Comparison of ENCODE assay signal across 24 mouse cellular contexts in genomic region chr12:84799086-84799485, GRCm38 (mm10).
"Had no signal": no experiment of that assay in that cellular context is flagged by ENCODE, and none has a peak within 500 bp of the region (broad histone marks: within the 10 kb centered on the region; RNA-seq: fewer than 3 reads in every experiment).

No protein-coding gene starts in this region.

- H3K27ac ChIP-seq: heart, embryonic 10.5 days; hindbrain, embryonic 10.5 days; hindbrain, embryonic 12.5 days; hindbrain, embryonic 14.5 days; hindbrain, postnatal 0 days; kidney, embryonic 15.5 days; kidney, postnatal 0 days; limb, embryonic 10.5 days; limb, embryonic 12.5 days had no signal

- DNase-seq: forebrain, postnatal 0 days; gastrocnemius, postnatal 25 days; heart, adult 18-20 months; heart, postnatal 10 days; heart, postnatal 4 days; kidney, adult 11 months; kidney, adult 2 months; kidney, adult 9 months; kidney, postnatal 14 days; kidney, postnatal 36 days; layer of hippocampus, adult 9-11 months; layer of hippocampus, postnatal 36 days; liver had no signal

- H3K9ac ChIP-seq: forebrain, postnatal 0 days; heart, embryonic 12.5 days; hindbrain, embryonic 12.5 days; hindbrain, embryonic 14.5 days; kidney, embryonic 15.5 days; limb, embryonic 12.5 days had no signal

- H3K36me3 ChIP-seq: heart, embryonic 10.5 days; heart, embryonic 12.5 days; hindbrain, embryonic 10.5 days; hindbrain, embryonic 12.5 days; kidney, embryonic 15.5 days; limb, embryonic 10.5 days; limb, embryonic 12.5 days had no signal

- H3K4me3 ChIP-seq: heart, embryonic 10.5 days; heart, embryonic 12.5 days; hindbrain, embryonic 10.5 days; hindbrain, embryonic 12.5 days; kidney, embryonic 15.5 days; limb, embryonic 10.5 days; limb, embryonic 12.5 days had no signal

- H3K27me3 ChIP-seq: hindbrain, embryonic 12.5 days had no signal

- ATAC-seq: forebrain, postnatal 0 days; hindbrain, postnatal 0 days; intestine, embryonic 16.5 days had no signal

- H3K9me3 ChIP-seq: heart, embryonic 10.5 days; heart, embryonic 12.5 days; hindbrain, embryonic 10.5 days; hindbrain, embryonic 12.5 days; kidney, embryonic 15.5 days; limb, embryonic 10.5 days; limb, embryonic 12.5 days had no signal

- H3K4me2 ChIP-seq: heart, embryonic 12.5 days; hindbrain, embryonic 12.5 days; hindbrain, embryonic 14.5 days; kidney, embryonic 15.5 days; limb, embryonic 12.5 days had no signal

- H3K4me1 ChIP-seq: hindbrain, embryonic 10.5 days; hindbrain, embryonic 12.5 days; kidney, embryonic 15.5 days; limb, embryonic 10.5 days; limb, embryonic 12.5 days had no signal
